14 mouse cellular contexts compared by ENCODE assay signal in the genomic region with DNA sequence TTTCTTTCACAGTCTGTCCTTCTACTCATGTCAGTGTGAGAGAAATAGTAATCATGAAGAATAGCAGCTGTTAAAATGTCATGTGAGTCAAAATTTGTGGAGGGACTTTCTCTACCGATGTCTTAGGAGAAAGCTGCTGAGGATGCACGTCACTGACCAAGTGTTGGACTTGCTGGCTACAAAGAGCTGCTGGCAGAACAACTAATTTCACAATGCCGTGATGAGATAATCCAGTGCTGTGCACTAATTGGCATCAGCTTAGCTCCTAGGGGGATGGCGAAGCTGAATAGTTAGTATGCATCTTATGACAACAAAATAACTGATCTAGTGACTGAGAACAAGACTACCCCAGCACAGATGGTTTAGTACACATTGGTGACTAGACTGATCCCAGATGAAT. TPM values are rescaled to one million over a fixed set of nuclear protein-coding genes. Genes with fewer than 3 reads are reported as not detected.
DNase-seq lines count a peak whose midpoint lies in the region; TF ChIP-seq lines count a peak whose summit lies in the region.
"Had no signal": no experiment of that assay in that cellular context is flagged by ENCODE, and none has a peak within 500 bp of the region (broad histone marks: within the 10 kb centered on the region; RNA-seq: fewer than 3 reads in every experiment).

No protein-coding gene starts in this region.

- H3K4me1 ChIP-seq in cerebellum, adult 2 months (ENCODE audit: control insufficient read depth, insufficient read depth, low read length) = no peaks in the 10 kb centered on the region

- WGBS in cerebellum, adult 2 months = 10% methylated on average over 4 of the region's 4 CpGs

- DNase-seq in adrenal gland, postnatal 14 days = peak; percentile 35
- no peak for DNase-seq in adrenal gland, adult 2 months
- peak; percentile 9 to 11 for DNase-seq in layer of hippocampus, postnatal 36 days
- DNase-seq in layer of hippocampus, adult 11-12 months (ENCODE audit: low spot score) = no peak
- DNase-seq in gastrocnemius, postnatal 14 days = peak; percentile 25
- peak; percentile 20 for DNase-seq in retina, embryonic 14.5 days (ENCODE audit: low spot score)
- DNase-seq in cerebellum, adult 2 months = no peak
- DNase-seq in urinary bladder, adult 2 months (ENCODE audit: low spot score) = no peak
- DNase-seq: kidney, adult 8-10 months had no signal

- no peak overlapping the region for H3K27ac ChIP-seq in cerebellum, adult 2 months (ENCODE audit: insufficient read depth, low read length)

- no peak overlapping the region for H3K4me3 ChIP-seq in cerebellum, adult 2 months (replicated peaks; ENCODE audit: insufficient read depth, low read depth, low read length)

- no peak for TF ChIP-seq CTCF in cerebellum, adult 2 months (IDR thresholded peaks at IDR 0.05; ENCODE audit: borderline replicate concordance, insufficient read depth, low read depth, low read length)

- intact Hi-C loops in gastrocnemius, postnatal 14 days (cut with DNase I; ENCODE audit: low total_unique reads) = no loop called here

- no peaks in the 10 kb centered on the region for H3K27me3 ChIP-seq in cerebellum, adult 2 months (ENCODE audit: control insufficient read depth, insufficient read depth, low read length)

- no peak for TF ChIP-seq POLR2A in cerebellum, adult 2 months (IDR thresholded peaks at IDR 0.05; ENCODE audit: borderline replicate concordance, insufficient read depth, low read length)

RNA-seq across cellular contexts. Expression of a gene that starts 34.9 kb away (rescaled TPM):
- total RNA-seq in adrenal gland, postnatal 14 days (2021) = 1.6 and 1.7 TPM in 2 replicates
- 1 to 10 TPM; 1.1 to 1.5 TPM for total RNA-seq in adrenal gland, adult 2 months (2021)
- not detected in 2 replicates for polyA plus RNA-seq in adrenal gland, adult 2 months (2012; rRNA removed)
- 1 to 10 TPM; 1.7 TPM for total RNA-seq in layer of hippocampus, postnatal 36 days (2021)
- total RNA-seq in gastrocnemius, postnatal 14 days (2021) = under 1 TPM; 0.60 to 0.80 TPM
- polyA plus RNA-seq in cerebellum, adult 2 months (2012; rRNA removed) = not detected in 2 replicates
- polyA plus RNA-seq in urinary bladder, adult 2 months (2012; rRNA removed) = 0.03 TPM in 2 replicates
- total RNA-seq: liver, adult 2 months had no signal
- polyA plus RNA-seq: heart, embryonic 16.5 days; liver, adult 2 months; neural tube, embryonic 11.5 days; stomach, embryonic 16.5 days had no signal

RNA-seq across cellular contexts. Expression of a gene that starts 40.7 kb away (rescaled TPM):
- total RNA-seq in adrenal gland, postnatal 14 days (2021) = 1.6 and 1.7 TPM in 2 replicates
- total RNA-seq in adrenal gland, adult 2 months (2021) = 1 to 10 TPM; 1.1 to 1.5 TPM
- not detected in 2 replicates for polyA plus RNA-seq in adrenal gland, adult 2 months (2012; rRNA removed)
- 1 to 10 TPM; 1.7 TPM for total RNA-seq in layer of hippocampus, postnatal 36 days (2021)
- total RNA-seq in gastrocnemius, postnatal 14 days (2021) = under 1 TPM; 0.60 to 0.80 TPM
- polyA plus RNA-seq in cerebellum, adult 2 months (2012; rRNA removed) = not detected in 2 replicates
- 0.03 TPM in 2 replicates for polyA plus RNA-seq in urinary bladder, adult 2 months (2012; rRNA removed)
- total RNA-seq: liver, adult 2 months had no signal
- polyA plus RNA-seq: heart, embryonic 16.5 days; liver, adult 2 months; neural tube, embryonic 11.5 days; stomach, embryonic 16.5 days had no signal

RNA-seq across cellular contexts. Expression of a gene that starts 46.5 kb away (rescaled TPM):
- 1.6 and 1.7 TPM in 2 replicates for total RNA-seq in adrenal gland, postnatal 14 days (2021)
- 1 to 10 TPM; 1.1 to 1.5 TPM for total RNA-seq in adrenal gland, adult 2 months (2021)
- not detected in 2 replicates for polyA plus RNA-seq in adrenal gland, adult 2 months (2012; rRNA removed)
- 1 to 10 TPM; 1.7 TPM for total RNA-seq in layer of hippocampus, postnatal 36 days (2021)
- under 1 TPM; 0.60 to 0.80 TPM for total RNA-seq in gastrocnemius, postnatal 14 days (2021)
- polyA plus RNA-seq in cerebellum, adult 2 months (2012; rRNA removed) = not detected in 2 replicates
- polyA plus RNA-seq in urinary bladder, adult 2 months (2012; rRNA removed) = 0.03 TPM in 2 replicates
- total RNA-seq: liver, adult 2 months had no signal
- polyA plus RNA-seq: heart, embryonic 16.5 days; liver, adult 2 months; neural tube, embryonic 11.5 days; stomach, embryonic 16.5 days had no signal

RNA-seq across cellular contexts. Expression of a gene that starts 52.3 kb away (rescaled TPM):
- 1.6 and 1.7 TPM in 2 replicates for total RNA-seq in adrenal gland, postnatal 14 days (2021)
- total RNA-seq in adrenal gland, adult 2 months (2021) = 1 to 10 TPM; 1.1 to 1.5 TPM
- polyA plus RNA-seq in adrenal gland, adult 2 months (2012; rRNA removed) = not detected in 2 replicates
- 1 to 10 TPM; 1.7 TPM for total RNA-seq in layer of hippocampus, postnatal 36 days (2021)
- under 1 TPM; 0.60 to 0.80 TPM for total RNA-seq in gastrocnemius, postnatal 14 days (2021)
- not detected in 2 replicates for polyA plus RNA-seq in cerebellum, adult 2 months (2012; rRNA removed)
- 0.03 TPM in 2 replicates for polyA plus RNA-seq in urinary bladder, adult 2 months (2012; rRNA removed)
- total RNA-seq: liver, adult 2 months had no signal
- polyA plus RNA-seq: heart, embryonic 16.5 days; liver, adult 2 months; neural tube, embryonic 11.5 days; stomach, embryonic 16.5 days had no signal

RNA-seq across cellular contexts. Expression of a gene that starts 58.1 kb away (rescaled TPM):
- 1.6 TPM in 1 of 2 replicates, not detected in the other for total RNA-seq in adrenal gland, postnatal 14 days (2021)
- total RNA-seq in adrenal gland, adult 2 months (2021) = 1 to 10 TPM in 1 of 2 experiments, not detected in 1; 1.1 TPM
- not detected in 2 replicates for polyA plus RNA-seq in adrenal gland, adult 2 months (2012; rRNA removed)
- 1 to 10 TPM in 1 of 2 experiments, not detected in 1; 1.7 TPM for total RNA-seq in layer of hippocampus, postnatal 36 days (2021)
- total RNA-seq in gastrocnemius, postnatal 14 days (2021) = under 1 TPM in 1 of 2 experiments, not detected in 1; 0.60 TPM
- not detected in 2 replicates for polyA plus RNA-seq in cerebellum, adult 2 months (2012; rRNA removed)
- 0.03 TPM in 2 replicates for polyA plus RNA-seq in urinary bladder, adult 2 months (2012; rRNA removed)
- total RNA-seq: liver, adult 2 months; megakaryocyte progenitor cell, adult 5-6 weeks had no signal
- polyA plus RNA-seq: heart, embryonic 16.5 days; liver, adult 2 months; neural tube, embryonic 11.5 days; stomach, embryonic 16.5 days had no signal

Comparison
In these comparisons a context has a peak if more than half of its experiments do, and no peak if none do; other contexts are left out.
1. DNase-seq: peak in adrenal gland, postnatal 14 days (single experiment), layer of hippocampus, postnatal 36 days (2 of 2), gastrocnemius, postnatal 14 days (single experiment) and retina, embryonic 14.5 days (single experiment); none in adrenal gland, adult 2 months (single experiment), layer of hippocampus, adult 11-12 months (single experiment), cerebellum, adult 2 months (0 of 2) and urinary bladder, adult 2 months (single experiment).